Mouse (Mus musculus) megakaryocyte, embryonic 14.5 days (primary cell): Measurements from ENCODE around the gene Plch1.

Experiments used
- FLI1 ChIP-seq: IDR thresholded peaks from 2 replicates; pipeline ENCODE4 v1.6.1; 2012; ENCODE audit warnings: low read length, inconsistent platforms, mixed read lengths
- GATA1 ChIP-seq: IDR thresholded peaks from 3 replicates; pipeline ENCODE4 v1.6.1; 2012; ENCODE audit warnings: mixed read lengths, low read length, inconsistent platforms, borderline replicate concordance

DNA sequence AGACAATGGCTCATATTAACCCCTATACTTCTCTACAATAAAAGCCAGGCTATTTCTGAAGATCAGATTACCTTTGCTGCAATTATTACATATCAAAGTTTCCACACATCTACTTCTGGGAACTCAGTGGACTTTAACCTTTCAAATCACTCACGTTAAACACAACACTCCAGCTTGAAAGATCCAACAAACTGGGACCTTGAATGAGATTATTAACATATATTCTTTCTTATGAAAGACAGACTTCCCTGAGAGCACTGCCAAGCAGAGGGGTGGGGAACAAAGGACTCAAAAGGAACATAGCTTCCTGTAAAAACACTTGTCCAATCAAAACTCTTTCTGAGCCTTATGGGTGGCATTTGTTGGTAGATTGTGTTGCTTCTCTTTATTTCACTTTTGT, 85.1 kb downstream of the Plch1 start:
- no peak for TF ChIP-seq GATA1
- TF ChIP-seq FLI1, result no peak
